Mouse (Mus musculus) embryonic facial prominence, embryonic 13.5 days (tissue): Measurements from ENCODE around the gene 4930523C07Rik. TPM values are rescaled to one million over a fixed set of nuclear protein-coding genes. Genes with fewer than 3 reads are reported as not detected.

Experiments used
- ATAC-seq: fragments of 200-750 bp; cut with Nextera tagmentation; 2 replicates; pipeline ENCODE4 v1.8.0; 2017; ENCODE audit warnings: low read depth; ENCODE audit not compliant: insufficient number of reproducible peaks, insufficient read depth, low FRiP score, low TSS enrichment
- H3K27ac ChIP-seq: fragments of 300-500 bp; sonication (generic); 2 replicates; pipeline ENCODE4 v1.5.1; 2015; ENCODE audit warnings: moderate library complexity, mild to moderate bottlenecking, inconsistent platforms
- H3K27me3 ChIP-seq: fragments of 300-500 bp; sonication (generic); 2 replicates; pipeline ENCODE4 v1.6.1; 2015; ENCODE audit warnings: mild to moderate bottlenecking, inconsistent platforms
- H3K36me3 ChIP-seq: fragments of 300-500 bp; sonication (generic); 2 replicates; pipeline ENCODE4 v1.6.1; 2015; ENCODE audit warnings: mild to moderate bottlenecking, inconsistent platforms
- H3K4me1 ChIP-seq: fragments of 300-500 bp; sonication (generic); 2 replicates; pipeline ENCODE4 v1.6.1; 2015; ENCODE audit warnings: inconsistent platforms
- H3K4me2 ChIP-seq: fragments of 300-500 bp; sonication (generic); 2 replicates; pipeline ENCODE4 v1.6.1; 2015; ENCODE audit warnings: moderate library complexity, mild to moderate bottlenecking, inconsistent platforms
- H3K4me3 ChIP-seq: fragments of 300-500 bp; sonication (generic); 2 replicates; pipeline ENCODE4 v1.5.1; 2015; ENCODE audit warnings: mild to moderate bottlenecking, inconsistent platforms
- H3K9ac ChIP-seq: fragments of 300-500 bp; sonication (generic); 2 replicates; pipeline ENCODE4 v1.6.1; 2015; ENCODE audit warnings: mild to moderate bottlenecking, inconsistent platforms
- H3K9me3 ChIP-seq: fragments of 300-500 bp; sonication (generic); 2 replicates; pipeline ENCODE4 v1.6.1; 2016; ENCODE audit warnings: inconsistent platforms
- WGBS: fragments of 180-500 bp; shearing (Covaris S2); methylation state at CpG from one replicate; pipeline ENCODE4 v1.1.7; 2015; ENCODE audit warnings: mixed read lengths; 5-methylcytosine and 5-hydroxymethylcytosine counted together
- polyA plus RNA-seq: library from polyadenylated mRNA; unstranded; fragments of >200 nt; fragmentation: Nextera tagmentation; extraction: Ambion mirVana; gene quantifications from 2 replicates; pipeline ENCODE4 v1.2.1, GENCODE M21; 2015

The 4930523C07Rik gene
- polyA plus RNA-seq, 1 experiment from 2014 or later, result 11.5 TPM

DNA sequence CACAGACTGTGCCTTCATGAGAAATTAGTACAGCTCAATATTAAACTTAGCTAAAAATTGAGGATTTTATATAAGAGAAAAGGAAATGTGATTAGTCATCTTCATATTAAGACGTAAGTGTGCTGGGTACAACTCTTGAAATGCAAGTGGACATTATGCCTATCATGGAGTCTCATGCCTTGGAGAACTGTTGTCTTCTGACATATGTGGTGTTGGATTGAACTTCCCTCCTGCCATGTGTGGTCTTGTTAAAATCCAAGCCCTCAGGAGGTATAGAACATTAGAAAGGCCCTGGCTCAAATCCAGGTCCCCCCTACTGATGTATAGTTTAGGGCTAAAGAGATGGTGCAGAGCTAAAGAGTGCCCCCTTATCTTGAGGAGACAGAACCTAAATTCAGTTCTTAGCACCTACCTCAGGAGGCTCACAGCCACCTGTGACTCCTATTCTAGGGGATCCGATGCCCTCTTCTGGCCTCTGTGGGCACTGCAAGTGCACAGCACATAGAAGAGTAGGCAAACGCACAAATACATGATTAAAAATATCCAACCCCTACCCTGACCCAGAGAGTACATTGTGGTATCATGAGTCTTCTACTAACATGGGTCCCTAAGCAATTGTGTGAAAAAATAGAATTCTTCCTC lies 17.7 kb downstream of the 4930523C07Rik start:
- H3K36me3 ChIP-seq, result no peaks in the 10 kb centered on the region
- no peak overlapping the region for H3K4me2 ChIP-seq
- H3K4me3 ChIP-seq, result no peak overlapping the region
- no peak overlapping the region for H3K9ac ChIP-seq
- no peaks in the 10 kb centered on the region for H3K9me3 ChIP-seq
- H3K27ac ChIP-seq, result no peak overlapping the region
- no peaks in the 10 kb centered on the region for H3K27me3 ChIP-seq
- WGBS, result 51% methylated on average over 3 of the region's 3 CpGs
- H3K4me1 ChIP-seq, result no peaks in the 10 kb centered on the region
- no peak for ATAC-seq

DNA sequence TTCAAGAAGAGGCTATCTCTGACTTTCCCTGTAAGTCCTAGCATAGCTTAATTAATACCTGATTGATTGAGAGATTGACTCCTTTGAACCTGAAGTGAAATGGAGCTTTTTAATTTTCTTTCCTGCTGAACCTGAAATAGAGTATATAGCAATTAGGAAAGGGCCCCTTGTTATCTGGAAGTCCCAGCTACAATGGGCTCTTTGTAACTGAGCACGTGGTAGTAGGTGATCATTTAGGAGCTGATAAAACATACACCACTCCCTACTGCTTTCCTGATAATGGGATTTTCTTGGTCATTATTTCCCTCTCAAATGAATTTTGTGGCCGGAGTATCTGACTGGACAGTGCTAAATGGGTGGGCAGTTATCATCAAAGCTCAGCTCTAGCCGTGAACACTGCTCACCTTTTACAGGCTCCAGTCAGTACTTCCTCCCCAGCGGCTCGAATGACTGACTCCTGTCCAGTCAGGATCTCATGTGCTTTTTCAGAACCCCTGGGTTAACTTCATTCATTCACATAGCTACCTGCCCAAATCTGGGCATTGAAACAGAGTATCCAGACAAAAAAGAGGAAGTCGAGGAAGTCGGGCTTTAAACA lies 20.5 kb downstream of the 4930523C07Rik start:
- no peaks in the 10 kb centered on the region for H3K4me1 ChIP-seq
- no peaks in the 10 kb centered on the region for H3K27me3 ChIP-seq
- H3K4me3 ChIP-seq, result no peak overlapping the region
- H3K9me3 ChIP-seq, result no peaks in the 10 kb centered on the region
- H3K27ac ChIP-seq, result no peak overlapping the region
- no peak overlapping the region for H3K9ac ChIP-seq
- no peak for ATAC-seq
- H3K4me2 ChIP-seq, result no peak overlapping the region
- WGBS, result 61% methylated on average over 7 of the region's 7 CpGs
- H3K36me3 ChIP-seq, result no peaks in the 10 kb centered on the region

DNA sequence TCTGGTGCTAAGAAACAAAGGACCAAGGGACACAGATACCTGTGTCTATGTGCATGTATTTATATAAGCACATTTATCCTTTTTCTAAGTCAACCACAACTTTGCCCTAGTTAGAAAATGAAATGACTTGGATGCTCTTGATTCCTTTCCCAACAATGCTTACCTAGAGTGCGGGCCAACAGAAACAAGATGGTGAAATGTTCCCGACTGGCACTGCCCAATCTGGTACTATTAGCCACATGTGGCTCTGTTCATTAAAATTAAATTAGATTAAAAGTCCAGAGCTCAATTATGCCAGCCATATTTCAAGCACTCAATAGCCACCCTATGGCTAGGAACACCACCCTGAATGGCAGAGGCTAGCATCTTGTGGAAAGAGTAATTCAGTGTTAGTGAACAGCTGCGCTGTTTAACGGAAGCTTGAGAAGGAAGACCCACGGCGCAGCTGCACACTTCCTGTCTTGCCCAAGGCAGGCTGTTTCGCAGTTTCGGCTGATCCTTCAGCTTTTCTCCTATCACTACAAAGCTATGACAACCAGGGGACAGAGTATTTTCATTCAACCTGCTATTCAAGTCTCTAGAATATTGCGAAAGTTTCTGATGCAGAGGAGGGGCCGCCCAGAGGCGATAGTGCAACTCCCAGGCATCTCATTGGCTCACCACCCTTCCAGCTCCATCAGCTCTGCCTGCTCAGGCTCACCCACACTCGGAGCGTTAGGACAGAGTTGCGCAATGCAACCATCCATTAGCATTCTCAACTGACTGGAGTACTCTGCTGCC lies 34.9 kb downstream of the 4930523C07Rik start:
- no peaks in the 10 kb centered on the region for H3K36me3 ChIP-seq
- H3K27me3 ChIP-seq, result no peaks in the 10 kb centered on the region
- 60% methylated on average over 14 of the region's 14 CpGs for WGBS
- H3K27ac ChIP-seq, result no peak overlapping the region
- no peaks in the 10 kb centered on the region for H3K9me3 ChIP-seq
- H3K4me2 ChIP-seq, result no peak overlapping the region
- H3K4me1 ChIP-seq, result no peaks in the 10 kb centered on the region
- no peak overlapping the region for H3K4me3 ChIP-seq
- H3K9ac ChIP-seq, result no peak overlapping the region
- ATAC-seq, result peak; percentile 43; the same call in 1 of the 2 replicates

DNA sequence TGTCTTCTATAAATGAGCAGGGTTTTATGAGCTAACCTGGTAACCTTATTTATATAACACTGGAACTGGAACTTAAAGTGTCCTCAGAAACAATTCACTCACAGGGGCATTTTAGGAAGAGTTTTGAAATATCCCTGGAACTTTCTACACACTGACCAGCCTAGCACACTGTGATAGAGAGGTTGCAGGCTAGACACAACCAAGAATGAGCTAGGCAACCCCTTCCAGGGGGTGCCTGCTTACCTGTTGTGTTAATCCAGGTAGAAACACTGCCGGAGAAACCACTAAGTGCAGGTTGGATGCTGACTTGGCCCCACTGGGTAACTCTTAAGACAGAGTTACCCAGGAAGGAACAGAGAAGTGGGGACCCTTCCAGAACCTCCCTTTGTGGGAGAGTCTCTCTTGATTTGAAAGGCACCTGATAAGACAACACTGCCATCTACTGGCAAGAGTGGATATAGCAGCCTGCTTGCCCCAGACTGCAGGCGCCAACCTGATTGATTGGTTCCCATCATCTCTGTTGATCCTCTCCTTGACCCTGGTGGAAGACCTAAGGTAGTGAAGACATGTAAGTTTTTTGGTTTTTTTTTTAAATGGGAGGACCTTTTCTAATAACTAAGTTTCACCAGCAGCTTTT lies 36.7 kb downstream of the 4930523C07Rik start:
- Histone ChIP-seq H3K27ac (no peak overlapping the region), H3K36me3 (no peaks in the 10 kb centered on the region), H3K4me3 (no peak overlapping the region), H3K27me3 (no peaks in the 10 kb centered on the region), H3K9me3 (no peaks in the 10 kb centered on the region), H3K4me2 (no peak overlapping the region), H3K4me1 (no peaks in the 10 kb centered on the region), H3K9ac (no peak overlapping the region)
- ATAC-seq, result no peak
- WGBS, result 24% methylated on average over 2 of the region's 2 CpGs

DNA sequence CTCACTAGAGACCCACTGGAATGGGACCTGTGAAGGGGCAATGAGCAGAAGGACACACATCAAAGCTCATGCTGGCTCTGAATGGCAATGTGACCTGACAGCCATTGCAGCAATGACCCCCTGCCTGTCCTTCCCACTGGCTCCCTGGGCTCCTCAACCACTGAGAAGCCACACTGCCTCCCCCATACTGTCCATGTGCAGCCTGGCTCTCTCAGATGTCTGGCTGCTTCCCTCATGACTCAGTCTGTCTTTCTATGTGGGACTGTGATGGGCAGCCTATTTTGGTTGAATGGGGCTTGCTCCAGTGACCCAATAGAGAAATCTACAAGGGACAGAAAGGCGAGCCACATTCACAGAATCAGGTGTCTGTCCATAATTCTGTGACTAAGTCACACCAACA lies 38.5 kb downstream of the 4930523C07Rik start:
- 81% methylated on average over 1 of the region's 1 CpGs for WGBS
- no peak overlapping the region for H3K9ac ChIP-seq
- H3K9me3 ChIP-seq, result no peaks in the 10 kb centered on the region
- H3K4me3 ChIP-seq, result no peak overlapping the region
- no peaks in the 10 kb centered on the region for H3K27me3 ChIP-seq
- H3K27ac ChIP-seq, result no peak overlapping the region
- no peaks in the 10 kb centered on the region for H3K4me1 ChIP-seq
- ATAC-seq, result no peak
- H3K4me2 ChIP-seq, result no peak overlapping the region
- no peaks in the 10 kb centered on the region for H3K36me3 ChIP-seq

- Histone ChIP-seq H3K9ac (no peak overlapping the region), H3K4me1 (no peaks in the 10 kb centered on the region), H3K27me3 (no peaks in the 10 kb centered on the region), H3K36me3 (no peaks in the 10 kb centered on the region), H3K4me2 (no peak overlapping the region), H3K9me3 (no peaks in the 10 kb centered on the region), H3K4me3 (no peak overlapping the region), H3K27ac (no peak overlapping the region)
- no peak for ATAC-seq
- 76% methylated on average over 1 of the region's 1 CpGs for WGBS
Observed at GRCm38 (mm10) chr1:160084239-160084638, 40.1 kb downstream of the 4930523C07Rik start.

- WGBS, result 73% methylated on average over 2 of the region's 2 CpGs
- H3K36me3 ChIP-seq, result no peaks in the 10 kb centered on the region
- no peaks in the 10 kb centered on the region for H3K4me1 ChIP-seq
- no peak for ATAC-seq
- H3K27ac ChIP-seq, result no peak overlapping the region
- no peaks in the 10 kb centered on the region for H3K27me3 ChIP-seq
- no peak overlapping the region for H3K4me3 ChIP-seq
- no peaks in the 10 kb centered on the region for H3K9me3 ChIP-seq
- H3K9ac ChIP-seq, result no peak overlapping the region
- no peak overlapping the region for H3K4me2 ChIP-seq
Observed at GRCm38 (mm10) chr1:160086651-160087050, 42.5 kb downstream of the 4930523C07Rik start.

DNA sequence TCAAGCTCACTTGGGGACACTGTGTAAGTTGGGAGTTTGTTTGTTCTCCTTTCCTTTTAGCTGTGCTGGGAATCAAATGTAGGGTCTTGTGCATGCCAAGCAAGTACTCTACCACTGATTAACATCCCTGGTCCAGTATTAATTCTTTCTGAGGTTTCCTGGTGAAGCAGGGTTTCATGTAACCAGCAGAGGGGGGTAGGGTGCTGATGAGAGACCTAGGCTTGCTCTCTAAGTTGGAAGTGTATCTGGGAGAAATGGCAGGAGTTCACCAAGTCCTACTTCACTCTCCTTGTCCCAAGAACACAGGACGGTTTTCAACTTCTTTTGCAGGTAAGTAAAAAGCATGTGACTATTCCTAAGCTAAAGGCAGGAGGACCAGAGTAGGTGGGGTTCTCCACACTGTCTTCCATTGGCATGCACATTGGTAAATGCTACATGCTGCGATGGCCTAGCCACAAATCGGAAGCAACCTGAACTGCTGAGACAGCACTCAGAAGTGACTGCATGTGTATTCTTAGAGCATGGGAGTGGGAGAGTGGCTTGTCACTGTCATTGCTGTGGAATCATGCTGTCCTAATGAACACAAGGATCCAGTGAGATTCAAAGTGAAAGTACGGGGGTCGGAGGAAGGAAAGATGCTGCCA lies 55.6 kb downstream of the 4930523C07Rik start:
- WGBS, result 82% methylated on average over 5 of the region's 5 CpGs
- Histone ChIP-seq H3K9ac (no peak overlapping the region), H3K27ac (no peak overlapping the region), H3K36me3 (no peaks in the 10 kb centered on the region), H3K27me3 (no peaks in the 10 kb centered on the region), H3K4me1 (no peaks in the 10 kb centered on the region), H3K9me3 (no peaks in the 10 kb centered on the region), H3K4me2 (no peak overlapping the region), H3K4me3 (no peak overlapping the region)
- ATAC-seq, result no peak

GRCm38 (mm10) chr1:160100996-160101395 lies 56.8 kb downstream of the 4930523C07Rik start:
- ATAC-seq, result no peak

GRCm38 (mm10) chr1:160105426-160105825 lies 61.2 kb downstream of the 4930523C07Rik start:
- Histone ChIP-seq H3K9me3 (no peaks in the 10 kb centered on the region), H3K27ac (no peak overlapping the region), H3K4me3 (no peak overlapping the region), H3K4me1 (peaks cover 11% of the 10 kb centered on the region; the same call in 1 of the 2 replicates), H3K4me2 (no peak overlapping the region), H3K36me3 (no peaks in the 10 kb centered on the region), H3K9ac (no peak overlapping the region), H3K27me3 (no peaks in the 10 kb centered on the region; the same call in 1 of the 2 replicates)
- WGBS, result 88% methylated on average over 5 of the region's 5 CpGs
- no peak for ATAC-seq

More at GRCm38 (mm10) chr1:160100996-160101395, 56.8 kb downstream of the 4930523C07Rik start:
- H3K4me1 ChIP-seq, result no peaks in the 10 kb centered on the region
- WGBS, result 79% methylated on average over 5 of the region's 5 CpGs
- H3K4me3 ChIP-seq, result no peak overlapping the region
- H3K36me3 ChIP-seq, result no peaks in the 10 kb centered on the region
- no peak overlapping the region for H3K27ac ChIP-seq
- no peaks in the 10 kb centered on the region; the same call in 1 of the 2 replicates for H3K27me3 ChIP-seq
- no peaks in the 10 kb centered on the region for H3K9me3 ChIP-seq
- no peak overlapping the region for H3K9ac ChIP-seq
- H3K4me2 ChIP-seq, result no peak overlapping the region

GRCm38 (mm10) chr1:160108604-160109003 lies 64.4 kb downstream of the 4930523C07Rik start:
- H3K36me3 ChIP-seq, result no peaks in the 10 kb centered on the region
- no peaks in the 10 kb centered on the region; the same call in 1 of the 2 replicates for H3K27me3 ChIP-seq
- no peak overlapping the region for H3K9ac ChIP-seq
- WGBS, result 17% methylated on average over 2 of the region's 2 CpGs
- no peak for ATAC-seq
- H3K9me3 ChIP-seq, result no peaks in the 10 kb centered on the region
- H3K4me2 ChIP-seq, result no peak overlapping the region
- no peak overlapping the region for H3K4me3 ChIP-seq
- H3K27ac ChIP-seq, result peak overlapping the region; percentile 28
- H3K4me1 ChIP-seq, result peaks cover 11% of the 10 kb centered on the region; the same call in 1 of the 2 replicates
